Mouse (Mus musculus): ENCODE data around the gene Dtx3.

- TF ChIP-seq CTCF (IDR thresholded peaks at IDR 0.05; ENCODE audit: insufficient read depth, low read length), result no peak
- no peak for TF ChIP-seq POLR2A (IDR thresholded peaks at IDR 0.05; ENCODE audit: borderline replicate concordance, extremely low read depth, low read depth, low read length)
Observed at GRCm38 (mm10) chr10:127173148-127174065, 22.1 kb downstream of the Dtx3 start.

All from lung, adult 2 months (tissue).